Mouse (Mus musculus) heart, postnatal 0 days (tissue): ENCODE data around the gene Cyp4f13. TPM values are rescaled to one million over a fixed set of nuclear protein-coding genes. Genes with fewer than 3 reads are reported as not detected.

ENCODE experiments used
- ATAC-seq: fragments of 200-750 bp; cut with Nextera tagmentation; 2 replicates; pipeline ENCODE4 v1.8.0; 2017; ENCODE audit warnings: low read depth, moderate number of reproducible peaks, moderate library complexity; ENCODE audit not compliant: insufficient read depth
- DNase-seq: peaks from one replicate; pipeline ENCODE4 v3.0.0-alpha.2; 2016; ENCODE audit warnings: low spot score
- H3K27ac ChIP-seq: fragments of 300-500 bp; sonication (generic); 2 replicates; pipeline ENCODE4 v1.5.1; 2014; ENCODE audit warnings: low read depth, mild to moderate bottlenecking
- H3K27me3 ChIP-seq: fragments of 300-500 bp; sonication (generic); 2 replicates; pipeline ENCODE4 v1.6.1; 2014; ENCODE audit warnings: low read length, mixed read lengths; ENCODE audit not compliant: control insufficient read depth, insufficient read depth
- H3K36me3 ChIP-seq: fragments of 300-500 bp; sonication (generic); replicated peaks from 2 replicates; pipeline ENCODE4 v1.6.1; 2014; ENCODE audit warnings: low read length, mixed read lengths; ENCODE audit not compliant: control insufficient read depth, insufficient read depth
- H3K4me1 ChIP-seq: fragments of 300-500 bp; sonication (generic); 2 replicates; pipeline ENCODE4 v1.6.1; 2014; ENCODE audit warnings: antibody characterized with exemption; ENCODE audit not compliant: control insufficient read depth, insufficient read depth
- H3K4me2 ChIP-seq: fragments of 300-500 bp; sonication (generic); 2 replicates; pipeline ENCODE4 v1.6.1; 2014; ENCODE audit warnings: low read depth, mild to moderate bottlenecking, low read length, moderate library complexity
- H3K4me3 ChIP-seq: fragments of 300-500 bp; sonication (generic); 2 replicates; pipeline ENCODE4 v1.5.1; 2014; ENCODE audit warnings: low read depth, low read length
- H3K9ac ChIP-seq: fragments of 300-500 bp; sonication (generic); replicated peaks from 2 replicates; pipeline ENCODE4 v1.6.1; 2014; ENCODE audit warnings: low read depth, low read length, mixed read lengths
- H3K9me3 ChIP-seq: fragments of 300-500 bp; sonication (generic); replicated peaks from 2 replicates; pipeline ENCODE4 v1.6.1; 2016; ENCODE audit warnings: low read length; ENCODE audit not compliant: control insufficient read depth
- CTCF ChIP-seq: IDR thresholded peaks from 2 replicates; pipeline ENCODE4 v1.5.1; 2016; ENCODE audit warnings: antibody characterized with exemption, control low read depth, low read depth
- EP300 ChIP-seq: IDR thresholded peaks from 2 replicates; pipeline ENCODE4 v1.6.1; 2016; ENCODE audit warnings: antibody characterized with exemption, low read depth
- WGBS: fragments of 180-500 bp; shearing (Covaris S2); extraction: QIAGEN DNeasy Blood & Tissue Kit; methylation state at CpG from one replicate; pipeline ENCODE4 v1.1.7; 2014; 5-methylcytosine and 5-hydroxymethylcytosine counted together
- polyA plus RNA-seq: library from polyadenylated mRNA; unstranded; fragments of >200 nt; fragmentation: Nextera tagmentation; extraction: Ambion mirVana; gene quantifications from 2 replicates; pipeline ENCODE4 v1.2.1, GENCODE M21; 2015
- total RNA-seq: library from RNA; depleted of rRNA; stranded (reverse); fragments of >200 nt; gene quantifications from 2 replicates; pipeline ENCODE4 v1.2.3, GENCODE M21; 2014; ENCODE audit warnings: low replicate concordance; rRNA removed

Gene Cyp4f13
- total and polyA plus RNA-seq, 2 experiments from 2014 or later = 4.8 to 10.3 TPM

GRCm38 (mm10) chr17:32890852-32891238, 56.4 kb downstream of the Cyp4f13 start:
- no peaks in the 10 kb centered on the region for H3K27me3 ChIP-seq
- 1% methylated on average over 11 of the region's 11 CpGs for WGBS
- DNase-seq (peak; percentile 6), ATAC-seq (0 out of 2 replicates have a peak, but pooled peaks have one; percentile 7)
- no peaks in the 10 kb centered on the region for H3K9me3 ChIP-seq
- TF ChIP-seq EP300 = no peak
- TF ChIP-seq CTCF = no peak
- H3K4me2 ChIP-seq = peak overlapping the region; percentile 87
- no peaks in the 10 kb centered on the region for H3K36me3 ChIP-seq
- H3K4me3 ChIP-seq = peak overlapping the region; percentile 81
- H3K4me1 ChIP-seq = peaks cover 6% of the 10 kb centered on the region
- H3K9ac ChIP-seq = peak overlapping the region; percentile 80
- H3K27ac ChIP-seq = peak overlapping the region; percentile 88

GRCm38 (mm10) chr17:32889611-32890010, 57.6 kb downstream of the Cyp4f13 start:
- no peak overlapping the region for H3K27ac ChIP-seq
- WGBS = 87% methylated on average over 6 of the region's 6 CpGs
- no peaks in the 10 kb centered on the region for H3K27me3 ChIP-seq
- H3K4me2 ChIP-seq = no peak overlapping the region
- H3K4me1 ChIP-seq = peaks cover 6% of the 10 kb centered on the region
- no peak overlapping the region for H3K4me3 ChIP-seq
- TF ChIP-seq EP300 (no peak), CTCF (no peak)
- no peaks in the 10 kb centered on the region for H3K9me3 ChIP-seq
- DNase-seq (no peak), ATAC-seq (no peak)
- no peak overlapping the region for H3K9ac ChIP-seq
- peaks cover 8% of the 10 kb centered on the region; the same call in 1 of the 2 replicates for H3K36me3 ChIP-seq

- Histone ChIP-seq H3K4me1 (no peaks in the 10 kb centered on the region), H3K4me2 (no peak overlapping the region), H3K9ac (no peak overlapping the region), H3K4me3 (no peak overlapping the region), H3K27ac (no peak overlapping the region), H3K36me3 (peaks cover 47% of the 10 kb centered on the region), H3K27me3 (no peaks in the 10 kb centered on the region), H3K9me3 (no peaks in the 10 kb centered on the region)
- no peak for ATAC-seq
- no peak for DNase-seq
- TF ChIP-seq EP300 (no peak), CTCF (no peak)
- WGBS = 87% methylated on average over 14 of the region's 14 CpGs
Measured at GRCm38 (mm10) chr17:32880320-32881218, 66.6 kb downstream of the Cyp4f13 start.

- no peaks in the 10 kb centered on the region for H3K27me3 ChIP-seq
- peaks cover 35% of the 10 kb centered on the region for H3K36me3 ChIP-seq
- no peak for TF ChIP-seq CTCF
- no peak for TF ChIP-seq EP300
- no peak overlapping the region for H3K27ac ChIP-seq
- no peak overlapping the region for H3K4me2 ChIP-seq
- DNase-seq = no peak
- no peaks in the 10 kb centered on the region for H3K9me3 ChIP-seq
- WGBS = 90% methylated on average over 11 of the region's 11 CpGs
- H3K9ac ChIP-seq = no peak overlapping the region
- no peaks in the 10 kb centered on the region for H3K4me1 ChIP-seq
- ATAC-seq = no peak
- H3K4me3 ChIP-seq = no peak overlapping the region
Measured at GRCm38 (mm10) chr17:32878773-32879172, 68.4 kb downstream of the Cyp4f13 start.

GRCm38 (mm10) chr17:32877471-32878171, 69.6 kb downstream of the Cyp4f13 start:
- DNase-seq = no peak
- peaks cover 23% of the 10 kb centered on the region for H3K36me3 ChIP-seq
- H3K27ac ChIP-seq = no peak overlapping the region
- H3K4me1 ChIP-seq = no peaks in the 10 kb centered on the region
- no peak for TF ChIP-seq EP300
- TF ChIP-seq CTCF = no peak
- H3K9ac ChIP-seq = no peak overlapping the region
- no peak overlapping the region for H3K4me3 ChIP-seq
- no peaks in the 10 kb centered on the region for H3K9me3 ChIP-seq
- WGBS = 5% methylated on average over 22 of the region's 22 CpGs
- H3K27me3 ChIP-seq = no peaks in the 10 kb centered on the region
- no peak overlapping the region for H3K4me2 ChIP-seq
- no peak for ATAC-seq

Other genes with a start within 250 kb of the Cyp4f13 start
- gene Zfp871, start 159.1 kb downstream of the Cyp4f13 start, total RNA-seq = 19.6 and 21.0 TPM in 2 replicates
- 14.9 and 16.1 TPM in 2 replicates for gene Zfp871, start 159.1 kb downstream of the Cyp4f13 start, polyA plus RNA-seq
- 0.12 TPM in 1 of 2 replicates, not detected in the other for gene Zfp811, start 137.5 kb downstream of the Cyp4f13 start, total RNA-seq
- gene Zfp811, start 137.5 kb downstream of the Cyp4f13 start, polyA plus RNA-seq = 0.31 and 0.69 TPM in 2 replicates
- gene Zfp799, start 117.1 kb downstream of the Cyp4f13 start, total RNA-seq = 4.9 and 7.6 TPM in 2 replicates
- 4.3 and 5.7 TPM in 2 replicates for gene Zfp799, start 117.1 kb downstream of the Cyp4f13 start, polyA plus RNA-seq
- 2.4 and 5.0 TPM in 2 replicates for gene Zfp870, start 55.8 kb downstream of the Cyp4f13 start, total RNA-seq
- gene Zfp870, start 55.8 kb downstream of the Cyp4f13 start, polyA plus RNA-seq = 5.2 and 5.9 TPM in 2 replicates
- not detected in 2 replicates for gene Cyp4f14, start 30.1 kb downstream of the Cyp4f13 start, total RNA-seq
- not detected in 2 replicates for gene Cyp4f14, start 30.1 kb downstream of the Cyp4f13 start, polyA plus RNA-seq
- gene Zfp472, start 18.4 kb upstream of the Cyp4f13 start, total RNA-seq = 3.5 and 4.9 TPM in 2 replicates
- gene Zfp472, start 18.4 kb upstream of the Cyp4f13 start, polyA plus RNA-seq = 3.5 and 3.8 TPM in 2 replicates
- 1.7 and 2.7 TPM in 2 replicates for gene Zfp952, start 45.7 kb upstream of the Cyp4f13 start, total RNA-seq
- gene Zfp952, start 45.7 kb upstream of the Cyp4f13 start, polyA plus RNA-seq = 5.6 and 7.3 TPM in 2 replicates
- 1.9 and 3.3 TPM in 2 replicates for gene Zfp763, start 86.0 kb upstream of the Cyp4f13 start, total RNA-seq
- 3.3 and 3.7 TPM in 2 replicates for gene Zfp763, start 86.0 kb upstream of the Cyp4f13 start, polyA plus RNA-seq
- gene 4921501E09Rik, start 120.7 kb upstream of the Cyp4f13 start, total RNA-seq = not detected in 2 replicates
- not detected in 2 replicates for gene 4921501E09Rik, start 120.7 kb upstream of the Cyp4f13 start, polyA plus RNA-seq
- 2.3 and 4.0 TPM in 2 replicates for gene Zfp563, start 141.9 kb upstream of the Cyp4f13 start, total RNA-seq
- 4.3 and 4.8 TPM in 2 replicates for gene Zfp563, start 141.9 kb upstream of the Cyp4f13 start, polyA plus RNA-seq
- gene Morc2b, start 192.3 kb upstream of the Cyp4f13 start, total RNA-seq = 1.0 TPM in 1 of 2 replicates, not detected in the other
- gene Morc2b, start 192.3 kb upstream of the Cyp4f13 start, polyA plus RNA-seq = 0.03 and 0.18 TPM in 2 replicates
- gene Olfr55, start 221.0 kb upstream of the Cyp4f13 start, total RNA-seq = not detected in 2 replicates
- not detected in 2 replicates for gene Olfr55, start 221.0 kb upstream of the Cyp4f13 start, polyA plus RNA-seq
- gene Olfr239, start 243.9 kb upstream of the Cyp4f13 start, total RNA-seq = not detected in 2 replicates
- not detected in 2 replicates for gene Olfr239, start 243.9 kb upstream of the Cyp4f13 start, polyA plus RNA-seq